Mouse (Mus musculus) olfactory bulb, adult 2 months (tissue): ENCODE results near the gene Ikzf1. TPM values are rescaled to one million over a fixed set of nuclear protein-coding genes. Genes with fewer than 3 reads are reported as not detected.

Experiments
- H3K27ac ChIP-seq: fragments of 200-500 bp; 2 replicates; pipeline ENCODE4 v1.5.1; 2012; ENCODE audit warnings: low read depth, low read length; ENCODE audit not compliant: insufficient read depth
- H3K4me1 ChIP-seq: fragments of 200-500 bp; 2 replicates; pipeline ENCODE4 v1.6.1; 2012; ENCODE audit warnings: low read length; ENCODE audit not compliant: control insufficient read depth, insufficient read depth
- H3K4me3 ChIP-seq: fragments of 200-500 bp; 2 replicates; pipeline ENCODE4 v1.5.1; 2012; ENCODE audit warnings: mild to moderate bottlenecking, low read depth, low read length, moderate library complexity; ENCODE audit not compliant: insufficient read depth
- CTCF ChIP-seq: fragments of 200-500 bp; IDR thresholded peaks from 2 replicates; pipeline ENCODE4 v1.5.1; 2012; ENCODE audit warnings: low read depth, mild to moderate bottlenecking, low read length, moderate library complexity; ENCODE audit not compliant: insufficient read depth
- POLR2A ChIP-seq: fragments of 200-500 bp; IDR thresholded peaks from 2 replicates; pipeline ENCODE4 v1.6.1; 2012; ENCODE audit warnings: mild to moderate bottlenecking, low read depth, low read length, moderate library complexity; ENCODE audit not compliant: insufficient read depth
- WGBS: fragments of 180-500 bp; shearing (Covaris S2); methylation state at CpG from one replicate; pipeline ENCODE4 v1.1.7; 2018; 5-methylcytosine and 5-hydroxymethylcytosine counted together
- polyA plus RNA-seq: library from polyadenylated mRNA; stranded (reverse); fragments of >200 nt; gene quantifications from 2 replicates; pipeline ENCODE4 v1.2.4, GENCODE M21; 2012; ENCODE audit warnings: low replicate concordance; ENCODE audit not compliant: missing spikeins, insufficient read depth, insufficient read length

The Ikzf1 gene
- polyA plus RNA-seq, 1 experiment: 59.5 TPM

DNA sequence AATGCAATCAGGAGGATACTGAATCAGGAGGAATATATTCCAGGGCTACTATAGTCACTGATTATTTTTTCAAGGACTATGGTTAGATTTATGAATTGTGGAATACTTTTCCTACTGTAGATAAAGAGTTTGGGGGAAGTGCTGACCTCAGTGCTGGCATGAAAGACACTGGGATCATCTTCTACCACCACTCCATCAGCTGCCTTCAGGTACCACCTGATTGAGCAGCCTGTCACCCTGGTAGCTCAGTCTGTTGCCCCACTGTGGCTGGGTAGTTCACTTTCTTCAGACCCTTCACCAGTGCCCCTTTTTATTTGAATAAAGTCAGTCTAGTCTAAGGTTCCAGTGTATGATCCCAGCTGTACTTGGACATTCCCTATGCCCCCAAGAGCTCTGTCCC, 81.9 kb downstream of the Ikzf1 start:
- TF ChIP-seq POLR2A (no peak), CTCF (no peak)
- Histone ChIP-seq H3K4me3 (no peak overlapping the region), H3K4me1 (no peaks in the 10 kb centered on the region), H3K27ac (no peak overlapping the region)

DNA sequence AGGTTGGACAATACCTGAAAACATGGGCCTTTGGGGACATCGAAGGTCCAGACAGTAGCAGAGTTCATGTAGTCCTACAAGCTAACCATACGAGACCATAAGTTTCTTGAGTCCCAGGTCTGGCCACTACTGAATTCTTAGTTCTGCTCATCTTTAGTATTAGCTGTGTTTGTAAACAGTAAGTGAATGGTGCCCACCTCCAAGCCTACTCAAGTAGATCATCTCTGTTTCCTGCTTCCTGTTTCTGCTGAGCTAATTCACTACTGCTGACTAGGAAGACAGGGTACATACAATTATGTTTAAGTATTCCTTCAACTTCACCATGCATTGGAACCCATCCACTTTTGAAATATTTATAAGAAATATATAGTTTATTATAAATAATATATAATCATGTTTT, 83.3 kb downstream of the Ikzf1 start:
- no peak overlapping the region for H3K27ac ChIP-seq
- TF ChIP-seq POLR2A: no peak
- no peak for TF ChIP-seq CTCF
- no peak overlapping the region for H3K4me3 ChIP-seq
- no peaks in the 10 kb centered on the region for H3K4me1 ChIP-seq
- 96% methylated on average over 2 of the region's 2 CpGs for WGBS

DNA sequence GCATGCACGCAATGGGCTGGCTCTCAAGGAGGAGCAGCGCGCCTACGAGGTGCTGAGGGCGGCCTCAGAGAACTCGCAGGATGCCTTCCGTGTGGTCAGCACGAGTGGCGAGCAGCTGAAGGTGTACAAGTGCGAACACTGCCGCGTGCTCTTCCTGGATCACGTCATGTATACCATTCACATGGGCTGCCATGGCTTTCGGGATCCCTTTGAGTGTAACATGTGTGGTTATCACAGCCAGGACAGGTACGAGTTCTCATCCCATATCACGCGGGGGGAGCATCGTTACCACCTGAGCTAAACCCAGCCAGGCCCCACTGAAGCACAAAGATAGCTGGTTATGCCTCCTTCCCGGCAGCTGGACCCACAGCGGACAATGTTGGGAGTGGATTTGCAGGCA, 84.5 kb downstream of the Ikzf1 start:
- TF ChIP-seq CTCF (no peak), POLR2A (no peak)
- WGBS: 95% methylated on average over 20 of the region's 20 CpGs
- no peak overlapping the region for H3K27ac ChIP-seq

DNA sequence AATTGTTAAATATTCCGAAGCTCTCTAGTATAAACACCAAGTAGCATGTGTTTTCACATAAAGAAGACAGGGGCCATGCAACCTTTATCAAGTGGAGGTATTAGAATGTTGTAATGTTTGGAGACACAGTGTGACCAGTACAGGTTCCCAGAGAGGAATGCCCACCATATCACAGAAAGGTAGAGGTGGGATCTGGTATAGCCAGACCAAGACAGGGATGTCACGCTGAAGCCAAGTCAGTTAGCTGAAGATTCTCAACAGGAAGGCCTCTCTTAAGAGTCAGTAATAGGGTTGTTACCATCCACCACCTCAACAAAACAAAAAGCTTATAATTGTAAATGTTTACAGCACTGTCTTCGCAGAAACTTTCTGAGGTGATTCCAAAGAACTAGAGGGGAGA, 85.9 kb downstream of the Ikzf1 start:
- TF ChIP-seq CTCF: no peak
- TF ChIP-seq POLR2A: no peak
- 95% methylated on average over 3 of the region's 3 CpGs for WGBS
- Histone ChIP-seq H3K4me1 (no peaks in the 10 kb centered on the region), H3K27ac (no peak overlapping the region), H3K4me3 (no peak overlapping the region)

More for the DNA sequence above, 84.5 kb downstream of the Ikzf1 start:
- Histone ChIP-seq H3K4me3 (no peak overlapping the region), H3K4me1 (no peaks in the 10 kb centered on the region)

DNA sequence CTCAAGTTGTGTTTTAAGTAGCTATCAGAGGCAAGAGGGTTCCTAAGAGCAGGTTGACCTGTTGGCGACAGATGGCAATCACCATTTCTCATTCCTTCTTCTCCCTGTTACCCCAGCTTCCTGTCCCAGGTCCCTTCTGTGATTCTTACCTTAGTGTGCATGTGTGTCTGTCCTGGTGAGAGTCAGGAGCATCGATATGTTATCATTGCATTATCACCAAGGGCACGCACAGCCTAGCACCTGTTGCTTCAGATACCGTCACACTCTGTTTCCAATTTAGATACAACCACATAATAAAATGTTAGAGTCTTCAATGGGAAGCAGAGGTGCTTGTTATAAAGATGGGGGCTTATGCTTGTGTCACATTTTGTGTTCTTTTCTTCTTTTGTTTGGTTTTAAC, 87.4 kb downstream of the Ikzf1 start:
- TF ChIP-seq POLR2A (no peak), CTCF (no peak)
- no peaks in the 10 kb centered on the region for H3K4me1 ChIP-seq
- H3K4me3 ChIP-seq: no peak overlapping the region
- WGBS: 93% methylated on average over 4 of the region's 4 CpGs
- no peak overlapping the region for H3K27ac ChIP-seq

DNA sequence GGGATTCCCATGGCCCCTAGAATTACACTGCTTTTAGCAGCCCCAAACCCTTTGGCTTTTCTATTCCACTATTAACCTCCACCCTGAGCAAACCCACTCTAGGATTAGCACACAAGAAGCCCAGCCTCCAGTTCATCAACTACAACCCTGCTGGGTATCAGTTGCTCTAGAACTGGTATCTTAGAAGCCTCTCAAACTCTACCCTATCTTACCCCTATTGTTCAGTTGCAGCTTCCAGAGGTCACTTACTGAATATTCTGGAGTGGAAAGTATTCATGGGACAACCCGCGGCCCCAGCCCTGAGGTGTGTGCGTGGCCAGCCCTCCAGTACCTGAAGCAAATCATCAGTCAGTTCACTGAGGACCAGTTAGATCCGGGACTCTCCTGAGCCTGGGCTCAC, 89.6 kb downstream of the Ikzf1 start:
- WGBS: 94% methylated on average over 4 of the region's 4 CpGs
- TF ChIP-seq CTCF (no peak), POLR2A (no peak)

DNA sequence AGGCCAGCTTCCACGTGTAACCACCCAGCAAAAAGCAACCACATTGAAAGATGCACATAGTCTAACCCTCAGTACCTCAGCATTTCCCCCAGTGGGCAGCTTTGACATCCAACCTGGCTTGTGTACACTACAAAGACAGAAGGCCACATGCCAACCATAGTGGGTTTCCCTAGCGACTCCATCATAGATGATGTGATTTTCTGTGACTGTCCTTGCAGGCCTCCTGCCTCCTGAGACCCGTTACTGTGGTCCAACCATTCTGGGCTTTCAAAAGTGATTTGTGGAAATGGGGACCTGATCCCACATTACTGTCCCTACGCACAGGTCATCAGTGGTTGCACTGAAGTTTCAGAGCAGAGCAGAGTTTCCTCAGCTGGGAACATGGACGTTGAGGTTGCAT, 90.1 kb downstream of the Ikzf1 start:
- Histone ChIP-seq H3K4me1 (no peaks in the 10 kb centered on the region), H3K4me3 (no peak overlapping the region), H3K27ac (no peak overlapping the region)
- 90% methylated on average over 5 of the region's 5 CpGs for WGBS
- TF ChIP-seq CTCF (no peak), POLR2A (no peak)

More for the DNA sequence above, 89.6 kb downstream of the Ikzf1 start:
- Histone ChIP-seq H3K4me1 (no peaks in the 10 kb centered on the region), H3K27ac (no peak overlapping the region), H3K4me3 (no peak overlapping the region)

DNA sequence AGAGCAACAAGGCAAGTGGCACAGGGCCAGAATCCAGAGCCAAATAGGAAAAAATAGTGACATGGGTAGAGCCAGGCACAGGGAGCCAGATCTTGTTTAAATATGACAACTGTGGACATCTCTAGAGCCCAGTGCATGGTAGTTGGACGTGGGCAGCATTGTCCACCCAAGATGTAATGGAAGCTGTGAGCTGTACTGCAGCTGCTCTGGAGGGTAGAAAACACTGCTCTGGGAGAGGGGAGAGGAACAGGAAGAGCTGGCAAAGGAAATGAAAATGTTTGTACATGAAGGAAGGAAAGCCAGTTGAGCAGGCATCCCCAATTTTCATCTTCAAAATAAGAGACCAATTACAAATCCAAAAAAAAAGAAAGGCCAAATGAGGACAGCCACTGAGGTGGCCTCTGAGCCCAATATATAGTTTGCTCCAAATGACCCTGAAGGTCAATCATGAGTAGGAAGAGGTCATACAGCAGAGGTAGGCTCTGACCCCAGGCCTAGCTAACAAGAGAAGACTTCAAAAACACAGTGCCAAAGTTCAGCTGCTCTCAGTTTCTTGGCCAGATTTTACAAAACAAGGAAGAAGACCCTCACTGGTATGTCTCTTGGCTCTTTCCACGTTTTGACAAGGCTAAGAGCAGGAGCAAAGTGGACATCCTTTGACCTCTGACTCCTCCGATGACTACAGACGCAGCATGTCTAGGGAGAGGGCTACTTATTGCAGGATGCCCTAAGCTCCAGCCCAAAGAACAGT, 91.4 kb downstream of the Ikzf1 start:
- TF ChIP-seq CTCF (no peak), POLR2A (no peak)
- Histone ChIP-seq H3K4me3 (no peak overlapping the region), H3K4me1 (no peaks in the 10 kb centered on the region), H3K27ac (no peak overlapping the region)
- WGBS: 75% methylated on average over 4 of the region's 4 CpGs

DNA sequence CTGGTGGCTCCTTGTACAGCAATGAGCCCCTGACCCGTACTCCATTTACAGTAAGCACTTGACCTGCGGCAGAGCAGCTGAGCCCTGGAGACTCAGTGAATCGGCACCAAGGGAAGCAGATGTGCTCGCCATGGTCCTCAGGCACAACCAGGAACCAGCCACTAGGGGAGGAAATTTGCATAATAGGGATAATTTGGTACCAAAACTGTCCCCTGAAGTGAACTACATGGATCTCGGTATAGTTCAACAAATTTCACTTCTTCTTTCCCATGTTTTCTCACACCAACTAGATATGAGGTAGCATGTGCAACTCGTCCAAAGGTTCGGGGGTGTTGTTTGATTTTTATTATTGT, 92.0 kb downstream of the Ikzf1 start:
- no peak for TF ChIP-seq CTCF
- TF ChIP-seq POLR2A: no peak
- 87% methylated on average over 7 of the region's 7 CpGs for WGBS
- H3K27ac ChIP-seq: no peak overlapping the region
- H3K4me3 ChIP-seq: no peak overlapping the region
- no peaks in the 10 kb centered on the region for H3K4me1 ChIP-seq

DNA sequence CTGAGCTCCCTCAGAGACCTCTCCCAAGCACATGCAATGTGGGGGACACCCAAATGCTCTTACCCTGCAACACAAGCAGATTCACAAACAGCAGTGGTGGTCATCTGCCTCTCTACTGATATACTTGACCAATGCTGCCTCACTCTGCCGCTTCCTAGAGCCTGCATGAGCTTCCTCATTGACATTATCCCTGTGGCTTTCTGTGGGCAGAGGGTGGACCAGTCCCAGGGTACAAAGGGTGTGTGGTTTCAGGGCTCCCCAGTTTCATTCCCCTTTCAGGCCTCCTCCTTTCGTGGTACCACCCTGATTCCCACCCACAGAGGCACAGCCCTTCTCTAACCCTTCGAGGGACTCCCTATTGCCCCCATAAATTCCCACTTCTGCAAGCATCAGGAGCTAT, 92.4 kb downstream of the Ikzf1 start:
- Histone ChIP-seq H3K4me1 (no peaks in the 10 kb centered on the region), H3K4me3 (no peak overlapping the region), H3K27ac (no peak overlapping the region)
- WGBS: 69% methylated on average over 3 of the region's 3 CpGs
- TF ChIP-seq CTCF (no peak), POLR2A (no peak)
